Mouse (Mus musculus): ENCODE measurements around the gene Ina. TPM values are rescaled to one million over a fixed set of nuclear protein-coding genes. Genes with fewer than 3 reads are reported as not detected.

The Ina gene
- polyA plus RNA-seq, 1 experiment from 2014 or later = 0.68 TPM

- no peak for ATAC-seq (ENCODE audit: insufficient number of reproducible peaks, low FRiP score, low TSS enrichment, low read depth)
- H3K27me3 ChIP-seq = peaks cover 50% of the 10 kb centered on the region
- 43% methylated on average over 2 of the region's 2 CpGs for WGBS
Observed at GRCm38 (mm10) chr19:47018330-47018729, 3.8 kb downstream of the Ina start.

GRCm38 (mm10) chr19:47019326-47019725 lies 4.8 kb downstream of the Ina start:
- ATAC-seq (ENCODE audit: insufficient number of reproducible peaks, low FRiP score, low TSS enrichment, low read depth) = no peak
- Histone ChIP-seq H3K9ac (no peak overlapping the region), H3K36me3 (no peaks in the 10 kb centered on the region), H3K4me3 (no peak overlapping the region), H3K9me3 (no peaks in the 10 kb centered on the region), H3K4me1 (peaks cover 21% of the 10 kb centered on the region), H3K27me3 (peaks cover 40% of the 10 kb centered on the region), H3K27ac (no peak overlapping the region), H3K4me2 (no peak overlapping the region)
- WGBS = 17% methylated on average over 6 of the region's 6 CpGs

More at GRCm38 (mm10) chr19:47018330-47018729, 3.8 kb downstream of the Ina start:
- no peaks in the 10 kb centered on the region for H3K36me3 ChIP-seq
- no peak overlapping the region for H3K4me2 ChIP-seq
- H3K4me1 ChIP-seq = peaks cover 24% of the 10 kb centered on the region
- H3K9me3 ChIP-seq = no peaks in the 10 kb centered on the region
- H3K9ac ChIP-seq = no peak overlapping the region
- H3K27ac ChIP-seq = no peak overlapping the region
- no peak overlapping the region for H3K4me3 ChIP-seq

GRCm38 (mm10) chr19:47022709-47023108 lies 8.2 kb downstream of the Ina start:
- H3K27ac ChIP-seq = no peak overlapping the region
- no peaks in the 10 kb centered on the region for H3K36me3 ChIP-seq
- peaks cover 15% of the 10 kb centered on the region for H3K27me3 ChIP-seq
- H3K4me3 ChIP-seq = no peak overlapping the region
- H3K4me2 ChIP-seq = no peak overlapping the region
- no peak for ATAC-seq (ENCODE audit: insufficient number of reproducible peaks, low FRiP score, low TSS enrichment, low read depth)
- no peak overlapping the region for H3K9ac ChIP-seq
- no peaks in the 10 kb centered on the region for H3K4me1 ChIP-seq
- 74% methylated on average over 4 of the region's 4 CpGs for WGBS
- no peaks in the 10 kb centered on the region for H3K9me3 ChIP-seq

GRCm38 (mm10) chr19:47023546-47023945 lies 9.0 kb downstream of the Ina start:
- H3K4me3 ChIP-seq = no peak overlapping the region
- 79% methylated on average over 13 of the region's 13 CpGs for WGBS
- H3K9me3 ChIP-seq = no peaks in the 10 kb centered on the region
- no peak overlapping the region for H3K27ac ChIP-seq
- ATAC-seq (ENCODE audit: insufficient number of reproducible peaks, low FRiP score, low TSS enrichment, low read depth) = no peak
- H3K27me3 ChIP-seq = peaks cover 7% of the 10 kb centered on the region
- no peak overlapping the region for H3K9ac ChIP-seq
- no peaks in the 10 kb centered on the region for H3K36me3 ChIP-seq
- H3K4me2 ChIP-seq = no peak overlapping the region
- H3K4me1 ChIP-seq = no peaks in the 10 kb centered on the region

DNA sequence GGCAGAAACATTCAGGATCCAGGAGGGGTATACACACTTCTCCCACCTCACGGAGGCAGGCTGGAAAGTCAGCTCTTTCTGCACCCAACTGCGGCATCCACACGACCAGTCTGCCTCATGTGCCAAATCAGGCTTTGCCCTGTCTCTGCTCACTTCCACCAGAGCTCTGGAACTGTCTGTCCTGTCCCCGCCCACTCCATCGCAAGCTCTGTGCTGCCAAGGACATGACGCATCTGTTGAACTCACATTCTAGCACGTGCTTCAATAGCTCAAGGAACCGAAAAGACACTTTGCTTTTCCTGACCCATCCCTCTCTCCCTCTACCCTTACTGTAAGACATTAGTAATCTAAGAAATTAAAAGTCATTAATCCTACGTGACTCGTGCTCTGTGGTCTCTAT lies 10.5 kb downstream of the Ina start:
- Histone ChIP-seq H3K27me3 (no peaks in the 10 kb centered on the region), H3K4me2 (no peak overlapping the region), H3K4me3 (no peak overlapping the region), H3K27ac (no peak overlapping the region), H3K9me3 (no peaks in the 10 kb centered on the region), H3K4me1 (no peaks in the 10 kb centered on the region), H3K36me3 (no peaks in the 10 kb centered on the region), H3K9ac (no peak overlapping the region)
- WGBS = 72% methylated on average over 10 of the region's 10 CpGs
- ATAC-seq (ENCODE audit: insufficient number of reproducible peaks, low FRiP score, low TSS enrichment, low read depth) = no peak

GRCm38 (mm10) chr19:47026513-47026912 lies 12.0 kb downstream of the Ina start:
- 83% methylated on average over 4 of the region's 4 CpGs for WGBS

DNA sequence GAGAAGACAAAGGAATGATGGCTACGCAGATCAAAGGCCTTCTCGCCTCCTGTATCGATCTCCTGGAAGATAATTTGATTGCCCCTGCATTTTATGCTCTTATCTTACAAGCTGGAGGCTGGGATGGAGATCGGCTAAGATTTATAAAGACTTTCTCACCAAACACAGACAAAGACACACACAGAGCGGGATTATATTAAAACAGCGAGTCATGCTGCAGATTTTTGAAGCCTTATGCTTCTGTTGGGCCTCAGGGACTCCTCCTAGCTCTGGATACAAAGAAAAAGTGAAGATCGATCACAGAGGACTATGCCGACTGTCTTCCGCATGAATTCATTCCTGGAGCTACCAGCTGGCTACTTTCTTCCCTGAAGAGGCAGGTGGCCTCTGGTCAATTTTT lies 15.3 kb downstream of the Ina start:
- Histone ChIP-seq H3K9me3 (no peaks in the 10 kb centered on the region), H3K4me2 (no peak overlapping the region), H3K27me3 (no peaks in the 10 kb centered on the region), H3K9ac (no peak overlapping the region), H3K4me1 (no peaks in the 10 kb centered on the region), H3K27ac (no peak overlapping the region), H3K36me3 (peaks cover 17% of the 10 kb centered on the region), H3K4me3 (no peak overlapping the region)
- 82% methylated on average over 9 of the region's 9 CpGs for WGBS
- ATAC-seq (ENCODE audit: insufficient number of reproducible peaks, low FRiP score, low TSS enrichment, low read depth) = no peak

More at GRCm38 (mm10) chr19:47026513-47026912, 12.0 kb downstream of the Ina start:
- Histone ChIP-seq H3K9me3 (no peaks in the 10 kb centered on the region), H3K4me1 (no peaks in the 10 kb centered on the region), H3K36me3 (no peaks in the 10 kb centered on the region), H3K27ac (no peak overlapping the region), H3K4me2 (no peak overlapping the region), H3K4me3 (no peak overlapping the region), H3K27me3 (no peaks in the 10 kb centered on the region), H3K9ac (no peak overlapping the region)
- no peak for ATAC-seq (ENCODE audit: insufficient number of reproducible peaks, low FRiP score, low TSS enrichment, low read depth)

- Histone ChIP-seq H3K9me3 (no peaks in the 10 kb centered on the region), H3K27ac (no peak overlapping the region), H3K4me1 (no peaks in the 10 kb centered on the region), H3K9ac (no peak overlapping the region), H3K4me3 (no peak overlapping the region), H3K27me3 (no peaks in the 10 kb centered on the region), H3K36me3 (peaks cover 28% of the 10 kb centered on the region), H3K4me2 (no peak overlapping the region)
- whole genome bisulfite sequencing = 78% methylated on average over 6 of the region's 6 CpGs
- no peak for ATAC-seq (ENCODE audit: insufficient number of reproducible peaks, low FRiP score, low TSS enrichment, low read depth)
Observed at GRCm38 (mm10) chr19:47031770-47032169, 17.3 kb downstream of the Ina start.

DNA sequence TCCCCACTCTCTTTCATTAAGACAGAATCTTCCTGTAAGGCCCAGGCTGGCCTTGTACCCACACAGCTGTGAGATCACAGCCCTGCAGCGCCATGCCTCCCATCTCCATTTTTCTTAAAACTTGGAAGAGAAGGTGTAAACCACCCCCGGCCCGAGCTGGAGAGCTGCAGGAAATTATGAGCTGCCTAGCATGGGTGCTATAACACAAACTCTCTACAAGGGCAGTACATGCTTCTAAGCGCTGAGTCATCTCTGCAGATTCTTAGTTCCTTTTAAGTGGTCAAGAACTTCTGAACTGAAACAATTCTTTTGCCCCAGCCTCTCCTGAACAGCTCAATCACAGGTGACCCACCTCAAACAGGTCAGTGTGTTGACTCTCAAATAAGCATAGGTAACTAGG lies 20.4 kb downstream of the Ina start:
- no peaks in the 10 kb centered on the region for H3K4me1 ChIP-seq
- peaks cover 50% of the 10 kb centered on the region for H3K36me3 ChIP-seq
- WGBS = 88% methylated on average over 4 of the region's 4 CpGs
- no peak overlapping the region for H3K4me2 ChIP-seq
- no peak for ATAC-seq (ENCODE audit: insufficient number of reproducible peaks, low FRiP score, low TSS enrichment, low read depth)
- H3K9me3 ChIP-seq = no peaks in the 10 kb centered on the region
- no peak overlapping the region for H3K9ac ChIP-seq
- H3K27ac ChIP-seq = no peak overlapping the region
- no peak overlapping the region for H3K4me3 ChIP-seq
- no peaks in the 10 kb centered on the region for H3K27me3 ChIP-seq

GRCm38 (mm10) chr19:47036596-47036995 lies 22.1 kb downstream of the Ina start:
- no peak for ATAC-seq (ENCODE audit: insufficient number of reproducible peaks, low FRiP score, low TSS enrichment, low read depth)

DNA sequence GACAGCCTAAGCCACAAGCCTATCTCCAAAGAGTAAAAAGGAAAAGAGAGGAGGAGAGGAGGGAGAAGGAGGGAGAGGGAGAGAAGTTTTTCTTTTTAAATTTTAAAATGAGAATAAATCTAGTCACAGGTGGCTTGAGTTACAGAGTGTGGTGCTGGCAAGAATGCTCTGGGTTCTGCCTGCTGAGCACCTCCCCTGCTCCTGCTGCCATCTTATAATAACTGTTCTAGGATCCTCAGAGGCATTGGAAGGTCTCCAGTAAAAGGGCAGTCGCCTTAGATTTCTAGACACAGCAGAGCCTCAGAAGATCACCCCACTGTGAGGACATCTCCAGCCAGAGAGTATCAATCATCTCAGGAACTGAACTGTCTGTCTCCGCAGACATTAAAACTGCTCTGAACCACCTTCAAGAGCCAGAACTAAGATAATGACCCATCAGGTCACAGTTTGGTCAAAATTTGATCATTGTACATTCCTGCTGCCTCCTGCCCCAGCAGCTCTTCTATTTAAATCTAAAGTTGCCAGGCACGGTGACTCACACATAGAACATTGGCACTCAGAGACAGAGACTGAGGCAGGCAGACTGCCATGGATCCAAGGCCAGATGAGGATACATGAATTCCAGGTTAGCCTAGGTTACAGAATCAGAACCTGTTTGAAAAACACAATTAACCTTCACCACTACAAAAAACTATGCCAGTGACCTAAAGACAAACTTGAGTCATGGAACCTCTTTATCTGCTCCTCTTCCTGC lies 26.4 kb downstream of the Ina start:
- H3K4me3 ChIP-seq = no peak overlapping the region
- WGBS = 85% methylated on average over 3 of the region's 3 CpGs
- no peaks in the 10 kb centered on the region for H3K27me3 ChIP-seq
- H3K27ac ChIP-seq = no peak overlapping the region
- H3K4me2 ChIP-seq = no peak overlapping the region
- ATAC-seq (ENCODE audit: insufficient number of reproducible peaks, low FRiP score, low TSS enrichment, low read depth) = no peak
- no peak overlapping the region for H3K9ac ChIP-seq
- H3K36me3 ChIP-seq = peaks cover 47% of the 10 kb centered on the region
- no peaks in the 10 kb centered on the region for H3K9me3 ChIP-seq
- H3K4me1 ChIP-seq = no peaks in the 10 kb centered on the region

More at GRCm38 (mm10) chr19:47036596-47036995, 22.1 kb downstream of the Ina start:
- no peaks in the 10 kb centered on the region for H3K27me3 ChIP-seq
- H3K27ac ChIP-seq = no peak overlapping the region
- no peaks in the 10 kb centered on the region for H3K9me3 ChIP-seq
- 96% methylated on average over 3 of the region's 3 CpGs for WGBS
- H3K4me3 ChIP-seq = no peak overlapping the region
- H3K36me3 ChIP-seq = peaks cover 60% of the 10 kb centered on the region
- H3K4me2 ChIP-seq = no peak overlapping the region
- H3K4me1 ChIP-seq = no peaks in the 10 kb centered on the region
- H3K9ac ChIP-seq = no peak overlapping the region

DNA sequence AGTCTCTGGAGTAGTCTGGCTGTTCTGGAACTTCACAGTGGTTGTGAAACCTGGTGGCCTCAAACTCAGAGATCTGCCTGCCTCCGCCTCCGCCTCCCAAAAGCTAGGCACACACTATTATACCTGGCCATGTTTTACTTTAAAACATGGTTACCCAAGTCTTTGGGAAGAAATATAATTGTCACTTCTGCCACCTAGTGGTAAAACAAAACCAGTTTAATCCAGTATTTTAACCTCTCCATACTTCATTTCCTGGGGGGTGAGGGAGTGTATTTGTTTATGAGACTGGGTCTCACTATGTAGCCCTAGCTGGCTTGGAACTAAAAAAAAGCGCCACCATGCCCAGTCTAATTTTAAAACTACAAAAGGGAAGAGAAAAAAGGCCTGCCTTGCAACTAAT lies 29.1 kb downstream of the Ina start:
- WGBS = 89% methylated on average over 3 of the region's 3 CpGs
- Histone ChIP-seq H3K4me1 (no peaks in the 10 kb centered on the region), H3K4me2 (no peak overlapping the region), H3K27me3 (no peaks in the 10 kb centered on the region), H3K9me3 (no peaks in the 10 kb centered on the region), H3K9ac (no peak overlapping the region), H3K4me3 (no peak overlapping the region), H3K36me3 (peaks cover 45% of the 10 kb centered on the region), H3K27ac (no peak overlapping the region)
- ATAC-seq (ENCODE audit: insufficient number of reproducible peaks, low FRiP score, low TSS enrichment, low read depth) = no peak

- Histone ChIP-seq H3K9ac (no peak overlapping the region), H3K36me3 (peaks cover 28% of the 10 kb centered on the region), H3K27ac (no peak overlapping the region), H3K4me3 (no peak overlapping the region), H3K9me3 (no peaks in the 10 kb centered on the region), H3K4me1 (peaks cover 16% of the 10 kb centered on the region), H3K4me2 (no peak overlapping the region), H3K27me3 (no peaks in the 10 kb centered on the region)
- WGBS = 100% methylated on average over 1 of the region's 1 CpGs
- ATAC-seq (ENCODE audit: insufficient number of reproducible peaks, low FRiP score, low TSS enrichment, low read depth) = no peak
Observed at GRCm38 (mm10) chr19:47046343-47046742, 31.8 kb downstream of the Ina start.
